Comparison of ENCODE assay signal across 9 mouse cellular contexts in genomic region chr11:105362041-105362765, GRCm38 (mm10).
DNase-seq lines count a peak whose midpoint lies in the region; TF ChIP-seq lines count a peak whose summit lies in the region.
"Had no signal": no experiment of that assay in that cellular context is flagged by ENCODE, and none has a peak within 500 bp of the region (broad histone marks: within the 10 kb centered on the region; RNA-seq: fewer than 3 reads in every experiment).

No protein-coding gene starts in this region.

- TF ChIP-seq POLR2A in myocyte (IDR thresholded peaks at IDR 0.05; ENCODE audit: insufficient read length, low read depth) = no peak

- H3K4me2 ChIP-seq in myocyte (ENCODE audit: low read depth) = no peak overlapping the region

- peak overlapping the region; percentile 74 for H3K4me3 ChIP-seq in heart, embryonic 10.5 days
- no peak overlapping the region for H3K4me3 ChIP-seq in layer of hippocampus, adult 2 months
- H3K4me3 ChIP-seq in myocyte = peak overlapping the region; percentile 23
- H3K4me3 ChIP-seq in limb, embryonic 10.5 days = no peak overlapping the region

- no peak overlapping the region for H3ac ChIP-seq in myocyte (ENCODE audit: control insufficient read depth, insufficient read length)

- peak overlapping the region; percentile 92 for H3K27ac ChIP-seq in heart, embryonic 10.5 days
- no peak overlapping the region for H3K27ac ChIP-seq in layer of hippocampus, adult 2 months
- no peak overlapping the region for H3K27ac ChIP-seq in limb, embryonic 10.5 days

- no peaks in the 10 kb centered on the region for H3K36me3 ChIP-seq in heart, embryonic 10.5 days
- no peaks in the 10 kb centered on the region for H3K36me3 ChIP-seq in myocyte (ENCODE audit: control insufficient read depth, insufficient read depth)
- no peaks in the 10 kb centered on the region for H3K36me3 ChIP-seq in limb, embryonic 10.5 days
- H3K36me3 ChIP-seq: midbrain, embryonic 10.5 days had no signal

- no peaks in the 10 kb centered on the region for H3K79me2 ChIP-seq in myocyte (ENCODE audit: control insufficient read depth, insufficient read depth)

- no peak for DNase-seq in heart, embryonic 10.5 days (ENCODE audit: low spot score)
- DNase-seq in heart, postnatal 4 days = no peak
- peak; percentile 29 to 44 for DNase-seq in layer of hippocampus, adult 2 months (ENCODE audit: low spot score in 2 of 2)
- DNase-seq in layer of hippocampus, adult 9-10 months (ENCODE audit: low spot score) = no peak
- peak; percentile 47 for DNase-seq in urinary bladder, postnatal 14 days (ENCODE audit: low spot score)
- no peak for DNase-seq in urinary bladder, postnatal 25 days (ENCODE audit: low spot score)
- DNase-seq in limb, embryonic 10.5 days (ENCODE audit: low spot score) = no peak

- 75% methylated on average over 4 of the region's 4 CpGs for WGBS in heart, embryonic 10.5 days
- WGBS in limb, embryonic 10.5 days = 92% methylated on average over 4 of the region's 4 CpGs

- TF ChIP-seq CTCF in layer of hippocampus, adult 2 months (conservative IDR thresholded peaks at IDR 0.05) = no peak

- H3K27me3 ChIP-seq in heart, embryonic 10.5 days (ENCODE audit: insufficient read depth, poor library complexity, severe bottlenecking) = peaks cover 6% of the 10 kb centered on the region; the same call in 1 of the 2 replicates
- H3K27me3 ChIP-seq in myocyte (ENCODE audit: control insufficient read depth, insufficient read depth, insufficient read length) = no peaks in the 10 kb centered on the region
- H3K27me3 ChIP-seq in limb, embryonic 10.5 days (ENCODE audit: low read depth, poor library complexity, severe bottlenecking) = peaks cover 29% of the 10 kb centered on the region

- H3K4me1 ChIP-seq in heart, embryonic 10.5 days = peaks cover 65% of the 10 kb centered on the region
- H3K4me1 ChIP-seq in limb, embryonic 10.5 days = peaks cover 40% of the 10 kb centered on the region

- no peaks in the 10 kb centered on the region for H3K9me3 ChIP-seq in heart, embryonic 10.5 days
- no peaks in the 10 kb centered on the region for H3K9me3 ChIP-seq in limb, embryonic 10.5 days (replicated peaks)
- H3K9me3 ChIP-seq: midbrain, embryonic 10.5 days had no signal

TF ChIP-seq in myocyte, 11 proteins besides CTCF, POLR2A, EP300 and RAD21:
- TF ChIP-seq E2F4 (IDR thresholded peaks at IDR 0.05; ENCODE audit: insufficient read depth) (no peak), MYOD1 (IDR thresholded peaks at IDR 0.05; ENCODE audit: control insufficient read depth in 1 of 3, insufficient read length in 2 of 3, low read depth in 2 of 3) (no peak), TCF3 (IDR thresholded peaks at IDR 0.05; ENCODE audit: insufficient read length, low read depth) (no peak)

Comparison
In these comparisons a context has a peak if more than half of its experiments do, and no peak if none do; other contexts are left out.
1. DNase-seq: peak in layer of hippocampus, adult 2 months (2 of 2) and urinary bladder, postnatal 14 days (single experiment); none in heart, embryonic 10.5 days (single experiment), heart, postnatal 4 days (single experiment), layer of hippocampus, adult 9-10 months (single experiment), urinary bladder, postnatal 25 days (single experiment) and limb, embryonic 10.5 days (single experiment).
2. H3K4me3 ChIP-seq: peak in heart, embryonic 10.5 days (single experiment) and myocyte (single experiment); none in layer of hippocampus, adult 2 months (single experiment) and limb, embryonic 10.5 days (single experiment).